Mouse (Mus musculus): ENCODE data around the gene Agfg2. TPM values are rescaled to one million over a fixed set of nuclear protein-coding genes. Genes with fewer than 3 reads are reported as not detected.

Gene Agfg2
- polyA plus RNA-seq (2021; fragmentation: Nextera tagmentation): 14.9 and 22.9 TPM in 2 replicates
- long read RNA-seq, experiment 1, transcript Agfg2-202 (13 exons, 2,858 nt): major isoform, 104 of 162 reads
- long read RNA-seq, experiment 1, transcript Agfg2-201 (12 exons, 2,893 nt): minor isoform, 20 of 162 reads
- long read RNA-seq, experiment 1, partial matches to known transcripts: 16 of 162 reads
- long read RNA-seq, experiment 1, other reads (novel, unspliced or antisense): 20 of 162 reads
- long read RNA-seq, experiment 2, partial matches to known transcripts: 6 of 19 reads
- long read RNA-seq, experiment 2, other reads (novel, unspliced or antisense): 9 of 19 reads

GRCm38 (mm10) chr5:137684294-137685123, at the start of gene Agfg2:
Agfg2 (minus strand) TSS chr5:137684726.

GRCm38 (mm10) chr5:137645652-137646091, 38.9 kb downstream of the Agfg2 start, which contains the start of gene Irs3:
Irs3 (minus strand) TSS chr5:137645714.

DNA sequence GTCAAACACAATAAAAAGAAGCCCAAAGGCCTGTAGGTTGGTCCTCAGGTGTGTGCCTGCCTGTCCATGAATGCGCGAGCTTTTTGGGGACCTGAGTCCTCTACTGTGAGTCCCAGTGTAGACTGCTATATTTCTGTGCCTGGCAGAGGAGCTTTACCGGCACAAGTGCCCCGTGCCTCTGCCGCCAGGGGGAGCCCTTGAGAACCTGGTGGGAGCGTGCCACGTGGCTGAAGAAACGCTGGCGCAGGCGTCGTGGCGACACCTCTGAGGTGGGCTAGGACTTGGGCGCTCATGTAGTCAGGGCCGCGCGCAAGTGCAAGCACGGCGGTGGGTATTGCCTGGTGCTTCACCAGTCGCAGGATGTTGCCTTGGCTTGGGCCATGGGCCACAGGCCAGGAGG, 43.5 kb downstream of the Agfg2 start, which contains the start of gene Sap25:
Sap25 (plus strand) TSS at position 281 of the 400 bp plus-strand sequence.

DNA sequence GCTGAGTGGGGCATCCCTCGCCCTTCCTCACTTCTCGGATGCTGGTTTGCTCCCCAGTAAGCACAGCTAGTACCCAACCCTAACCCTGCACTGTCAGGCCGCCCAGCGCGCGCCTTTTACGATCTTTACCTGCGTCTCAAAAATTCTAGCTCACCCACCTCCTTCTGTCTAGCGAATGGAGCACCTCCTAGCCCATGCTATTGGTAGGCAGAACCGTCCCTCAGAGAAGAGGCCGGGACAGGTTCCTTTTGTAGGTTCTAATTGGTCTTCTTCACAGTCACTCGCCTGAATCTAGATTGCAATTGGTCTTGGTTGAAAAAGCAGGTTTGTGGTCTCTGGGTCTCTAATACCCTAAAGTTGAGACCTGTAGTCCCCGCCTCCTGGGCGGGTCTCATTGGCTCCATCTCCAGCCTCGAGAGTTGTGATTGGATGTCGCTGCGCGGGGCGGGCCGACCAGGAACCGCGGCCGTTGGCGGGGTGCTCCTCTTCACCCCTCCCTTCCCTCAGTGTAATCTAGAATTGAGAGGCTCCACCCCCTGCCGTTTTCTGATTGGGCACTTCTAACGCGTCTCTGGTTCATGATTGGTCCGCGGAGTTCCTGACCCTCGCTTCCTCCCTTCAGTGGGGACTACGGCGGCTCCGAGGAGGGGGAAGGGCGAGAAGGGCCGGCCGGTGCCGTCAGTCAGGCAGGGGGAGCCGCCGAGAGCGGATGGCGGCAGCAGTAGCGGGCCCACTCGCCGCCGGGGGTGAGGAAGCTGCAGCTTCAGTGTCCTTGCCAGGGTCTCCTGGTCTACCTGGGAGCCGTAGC, 55.8 kb downstream of the Agfg2 start, which contains the start of the genes Fbxo24, Lrch4 and Gm20605:
Fbxo24 (minus strand) TSS at position 505 of the 808 bp plus-strand sequence.
Lrch4 (plus strand) TSS at position 624 of the 808 bp plus-strand sequence.
Gm20605 (plus strand) TSS at position 678 of the 808 bp plus-strand sequence.

GRCm38 (mm10) chr5:137613550-137613949, 71.0 kb downstream of the Agfg2 start, which contains the start of gene Pcolce:
Pcolce (minus strand) TSS chr5:137613784.

GRCm38 (mm10) chr5:137600619-137601364, 83.7 kb downstream of the Agfg2 start, which contains the start of gene Mospd3:
Mospd3 (minus strand) TSS chr5:137601058.

Other genes starting within 250 kb of the Agfg2 start
- gene Zan, start 207.7 kb downstream of the Agfg2 start, polyA plus RNA-seq (2021; fragmentation: Nextera tagmentation): 0.01 and 0.07 TPM in 2 replicates
- 77.7 and 88.9 TPM in 2 replicates for gene Pop7, start 182.2 kb downstream of the Agfg2 start, polyA plus RNA-seq (2021; fragmentation: Nextera tagmentation)
- 2.3 and 4.6 TPM in 2 replicates for gene Gigyf1, start 166.2 kb downstream of the Agfg2 start, polyA plus RNA-seq (2021; fragmentation: Nextera tagmentation)
- gene Epo, start 151.5 kb downstream of the Agfg2 start, polyA plus RNA-seq (2021; fragmentation: Nextera tagmentation): not detected in 2 replicates
- gene Gnb2, start 151.2 kb downstream of the Agfg2 start, polyA plus RNA-seq (2021; fragmentation: Nextera tagmentation): 115 and 202 TPM in 2 replicates
- 83.0 and 162 TPM in 2 replicates for gene Actl6b, start 131.2 kb downstream of the Agfg2 start, polyA plus RNA-seq (2021; fragmentation: Nextera tagmentation)
- 4.2 and 6.1 TPM in 2 replicates for gene Tfr2, start 114.9 kb downstream of the Agfg2 start, polyA plus RNA-seq (2021; fragmentation: Nextera tagmentation)
- 13.1 and 31.6 TPM in 2 replicates for gene Mospd3, start 83.7 kb downstream of the Agfg2 start, polyA plus RNA-seq (2021; fragmentation: Nextera tagmentation)
- 11.7 and 16.6 TPM in 2 replicates for gene Pcolce, start 70.9 kb downstream of the Agfg2 start, polyA plus RNA-seq (2021; fragmentation: Nextera tagmentation)
- gene Fbxo24, start 55.7 kb downstream of the Agfg2 start, polyA plus RNA-seq (2021; fragmentation: Nextera tagmentation): not detected in 2 replicates
- 2.1 and 7.4 TPM in 2 replicates for gene Lrch4, start 55.6 kb downstream of the Agfg2 start, polyA plus RNA-seq (2021; fragmentation: Nextera tagmentation)
- 0.30 and 0.32 TPM in 2 replicates for gene Gm20605, start 55.6 kb downstream of the Agfg2 start, polyA plus RNA-seq (2021; fragmentation: Nextera tagmentation)
- 0.50 and 0.69 TPM in 2 replicates for gene Sap25, start 43.4 kb downstream of the Agfg2 start, polyA plus RNA-seq (2021; fragmentation: Nextera tagmentation)
- gene Irs3, start 39.0 kb downstream of the Agfg2 start, polyA plus RNA-seq (2021; fragmentation: Nextera tagmentation): 0.14 and 0.16 TPM in 2 replicates
- 1.3 and 12.1 TPM in 2 replicates for gene Nyap1, start 56.9 kb upstream of the Agfg2 start, polyA plus RNA-seq (2021; fragmentation: Nextera tagmentation)
- 379 and 574 TPM in 2 replicates for gene Tsc22d4, start 61.0 kb upstream of the Agfg2 start, polyA plus RNA-seq (2021; fragmentation: Nextera tagmentation)
- 21.3 and 41.2 TPM in 2 replicates for gene Ppp1r35, start 94.1 kb upstream of the Agfg2 start, polyA plus RNA-seq (2021; fragmentation: Nextera tagmentation)
- 9.1 and 11.8 TPM in 2 replicates for gene Mepce, start 102.9 kb upstream of the Agfg2 start, polyA plus RNA-seq (2021; fragmentation: Nextera tagmentation)
- gene Zcwpw1, start 103.1 kb upstream of the Agfg2 start, polyA plus RNA-seq (2021; fragmentation: Nextera tagmentation): 3.6 and 4.2 TPM in 2 replicates
- 0.89 and 1.3 TPM in 2 replicates for gene Pilra, start 151.6 kb upstream of the Agfg2 start, polyA plus RNA-seq (2021; fragmentation: Nextera tagmentation)
- not detected in 2 replicates for gene Pilrb1, start 173.4 kb upstream of the Agfg2 start, polyA plus RNA-seq (2021; fragmentation: Nextera tagmentation)
- gene Pilrb2, start 187.1 kb upstream of the Agfg2 start, polyA plus RNA-seq (2021; fragmentation: Nextera tagmentation): 0.11 TPM in 1 of 2 replicates, not detected in the other
- gene Cyp3a13, start 236.9 kb upstream of the Agfg2 start, polyA plus RNA-seq (2021; fragmentation: Nextera tagmentation): not detected in 2 replicates

All from left cerebral cortex, adult 6 months (tissue).